Mouse (Mus musculus) frontal cortex, postnatal 10 days (tissue): ENCODE measurements around the gene Gm45717.
A peak's percentile ranks its signal among the peaks of the same experiment; 100 is the strongest.

Source experiments
- DNase-seq, 2 experiments: peaks; one replicate each; pipeline ENCODE4 v3.0.0; 2022; ENCODE audit warnings: low spot score in 2 of 2, mixed read lengths in 1 of 2

The Gm45717 gene

GRCm38 (mm10) chr7:140943356-140943755 is 12.4 kb downstream of the Gm45717 start:
- no peak for DNase-seq

- DNase-seq, result no peak
These were observed 12.9 kb downstream of the Gm45717 start for GRCm38 (mm10) chr7:140942811-140943210.

- no peak for DNase-seq
These were observed 13.4 kb downstream of the Gm45717 start for GRCm38 (mm10) chr7:140942341-140942740.

- DNase-seq, result peak in 1 of 2 experiments; percentile 47
These were observed 14.3 kb downstream of the Gm45717 start, which contains the start of gene Pgghg for GRCm38 (mm10) chr7:140941222-140942051. Pgghg (plus strand) TSS chr7:140941391.

- no peak for DNase-seq
These were observed 16.0 kb downstream of the Gm45717 start for GRCm38 (mm10) chr7:140939669-140940171.

- DNase-seq, result no peak
These were observed 16.8 kb downstream of the Gm45717 start for GRCm38 (mm10) chr7:140938896-140939295.

- DNase-seq, result no peak
These were observed 17.3 kb downstream of the Gm45717 start for GRCm38 (mm10) chr7:140938436-140938835.

- no peak for DNase-seq
These were observed 28.6 kb downstream of the Gm45717 start for GRCm38 (mm10) chr7:140927181-140927580.

GRCm38 (mm10) chr7:140923070-140923775 is 32.5 kb downstream of the Gm45717 start:
- DNase-seq, result no peak

- no peak for DNase-seq
These were observed 33.2 kb downstream of the Gm45717 start for GRCm38 (mm10) chr7:140922398-140923069.

GRCm38 (mm10) chr7:140921225-140921975 is 34.3 kb downstream of the Gm45717 start:
- no peak for DNase-seq

- DNase-seq, result no peak
These were observed 35.2 kb downstream of the Gm45717 start, which contains the start of gene Nlrp6 for GRCm38 (mm10) chr7:140920418-140921029. Nlrp6 (plus strand) TSS chr7:140920902.

GRCm38 (mm10) chr7:140919911-140920310 is 35.8 kb downstream of the Gm45717 start:
- DNase-seq, result no peak

GRCm38 (mm10) chr7:140914031-140914690 is 41.6 kb downstream of the Gm45717 start:
- no peak for DNase-seq

GRCm38 (mm10) chr7:140912846-140913482 is 42.8 kb downstream of the Gm45717 start:
- DNase-seq, result no peak

- DNase-seq, result no peak
These were observed 43.4 kb downstream of the Gm45717 start for GRCm38 (mm10) chr7:140912293-140912692.

GRCm38 (mm10) chr7:140908634-140909107 is 47.1 kb downstream of the Gm45717 start:
- peak in 1 of 2 experiments; percentile 53 for DNase-seq

- no peak for DNase-seq
These were observed 47.6 kb downstream of the Gm45717 start for GRCm38 (mm10) chr7:140908181-140908580.

GRCm38 (mm10) chr7:140907697-140908096 is 48.0 kb downstream of the Gm45717 start:
- no peak for DNase-seq

- no peak for DNase-seq
These were observed 48.6 kb downstream of the Gm45717 start for GRCm38 (mm10) chr7:140907131-140907530.
